Mouse (Mus musculus) embryonic fibroblast, embryonic 13.5 days (primary cell): ENCODE measurements around the gene Map3k12. TPM values are rescaled to one million over a fixed set of nuclear protein-coding genes. Genes with fewer than 3 reads are reported as not detected.

ENCODE experiments used
- H3K27ac ChIP-seq: 2 replicates; pipeline ENCODE4 v1.5.1; 2012; ENCODE audit warnings: low read length, control low read depth, inconsistent platforms; ENCODE audit not compliant: insufficient read depth
- H3K4me1 ChIP-seq: 2 replicates; pipeline ENCODE4 v1.6.1; 2011; ENCODE audit warnings: low read length; ENCODE audit not compliant: control insufficient read depth, insufficient read depth
- H3K4me3 ChIP-seq: 2 replicates; pipeline ENCODE4 v1.5.1; 2011; ENCODE audit warnings: mild to moderate bottlenecking, control low read depth, low read length; ENCODE audit not compliant: insufficient read depth
- CTCF ChIP-seq: IDR thresholded peaks from 2 replicates; pipeline ENCODE4 v1.5.1; 2011; ENCODE audit warnings: mild to moderate bottlenecking, control low read depth, low read length, moderate library complexity, borderline replicate concordance; ENCODE audit not compliant: insufficient read depth
- POLR2A ChIP-seq: IDR thresholded peaks from 2 replicates; pipeline ENCODE4 v1.6.1; 2011; ENCODE audit warnings: low read depth, mild to moderate bottlenecking, control low read depth, low read length, moderate library complexity
- polyA plus RNA-seq: library from polyadenylated mRNA; stranded (reverse); fragments of >200 nt; gene quantifications from 2 replicates; pipeline ENCODE4 v1.2.4, GENCODE M21; 2011; ENCODE audit warnings: low read depth; ENCODE audit not compliant: missing spikeins, insufficient read length

The Map3k12 gene
- polyA plus RNA-seq, 1 experiment = 20.9 TPM

- Histone ChIP-seq H3K4me1 (peaks cover 6% of the 10 kb centered on the region; the same call in 1 of the 2 replicates), H3K4me3 (no peak overlapping the region), H3K27ac (peak overlapping the region; percentile 16; the same call in 1 of the 2 replicates)
- TF ChIP-seq POLR2A (no peak), CTCF (no peak)
Measured at GRCm38 (mm10) chr15:102520416-102520815, 3.6 kb upstream of the Map3k12 start.

- Histone ChIP-seq H3K27ac (peak overlapping the region; percentile 44), H3K4me3 (peak overlapping the region; percentile 47), H3K4me1 (peaks cover 6% of the 10 kb centered on the region; the same call in 1 of the 2 replicates)
- TF ChIP-seq POLR2A = 0 out of 2 replicates have a peak, but pooled peaks have one; percentile 13
- TF ChIP-seq CTCF = no peak
Measured at GRCm38 (mm10) chr15:102519211-102520141, 2.6 kb upstream of the Map3k12 start.

DNA sequence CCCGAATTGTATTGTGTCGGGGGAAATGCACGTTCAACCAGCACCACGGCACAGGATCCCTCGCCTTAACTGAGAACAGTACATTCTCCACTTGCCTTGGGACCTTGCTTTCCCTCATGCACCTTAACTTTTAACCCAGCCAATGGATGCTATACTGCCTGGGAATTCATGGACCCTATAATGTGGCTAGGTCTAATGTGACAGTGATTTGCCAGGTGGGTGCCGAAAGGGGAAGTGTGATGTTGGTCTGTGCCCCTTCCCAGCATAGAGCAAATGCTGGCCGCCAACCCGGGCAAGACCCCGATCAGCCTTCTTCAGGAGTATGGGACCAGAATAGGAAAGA, 2.0 kb upstream of the Map3k12 start:
- H3K4me3 ChIP-seq = peak overlapping the region; percentile 47
- H3K4me1 ChIP-seq = peaks cover 6% of the 10 kb centered on the region; the same call in 1 of the 2 replicates
- peak overlapping the region; percentile 98 for H3K27ac ChIP-seq
- TF ChIP-seq CTCF (no peak), POLR2A (peak; percentile 68; the same call in 1 of the 2 replicates)

DNA sequence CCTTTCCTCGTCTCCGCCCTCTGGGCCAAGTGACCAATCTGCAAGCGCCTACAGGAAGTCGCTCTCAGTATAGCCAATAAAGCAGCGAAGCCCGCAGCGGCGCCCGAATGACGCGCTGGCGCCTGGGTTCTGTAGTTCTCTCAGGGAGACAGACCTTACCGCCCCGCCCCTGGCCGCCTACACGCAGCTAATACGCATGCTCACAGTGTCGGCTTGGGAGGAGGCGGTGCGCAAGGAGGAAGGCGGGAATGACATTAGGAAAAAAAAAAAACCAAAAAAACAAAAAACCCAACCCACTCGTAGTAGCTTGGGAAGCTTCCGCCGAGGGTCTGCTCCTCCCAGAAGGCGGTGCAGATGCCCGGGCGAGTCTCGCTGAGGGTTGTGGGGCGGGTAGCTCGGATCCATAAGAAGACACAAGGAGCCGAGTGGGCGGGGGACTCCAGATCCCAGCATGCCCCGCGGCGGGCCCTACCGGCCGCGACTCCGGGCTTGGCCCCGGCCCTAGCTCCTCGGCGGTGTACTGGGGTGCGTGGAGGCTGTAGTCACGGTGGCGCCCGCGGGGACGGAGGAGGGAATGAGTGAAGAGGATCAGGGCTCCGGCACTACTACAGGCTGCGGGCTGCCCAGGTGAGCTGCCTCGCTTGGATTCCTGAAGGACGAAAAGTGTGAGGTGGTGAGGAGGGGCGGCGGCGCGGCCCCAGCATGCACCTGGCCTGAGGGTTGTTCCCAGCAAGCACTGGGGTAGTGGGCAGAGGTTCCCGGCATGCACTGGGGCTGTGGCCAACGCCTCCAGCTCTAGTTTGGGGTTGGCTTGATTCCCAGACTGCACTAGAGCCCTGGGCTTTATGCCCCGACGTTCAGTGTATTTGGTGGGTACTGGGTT, 1.4 kb upstream of the Map3k12 start, which contains the start of gene Tarbp2:
Gene Tarbp2 (plus strand): TSS at position 217 of the 883 bp plus-strand sequence.
- H3K27ac ChIP-seq = peak within 1 kb of the TSS; percentile 98
- peak within 1 kb of the TSS; percentile 86 for H3K4me3 ChIP-seq
- peaks cover 6% of the 10 kb centered on the region; the same call in 1 of the 2 replicates for H3K4me1 ChIP-seq
- no peak; the same call in none of the 2 replicates for TF ChIP-seq POLR2A
- no peak for TF ChIP-seq CTCF

- peaks cover 6% of the 10 kb centered on the region; the same call in 1 of the 2 replicates for H3K4me1 ChIP-seq
- peak overlapping the region; percentile 86 for H3K4me3 ChIP-seq
- TF ChIP-seq CTCF (no peak), POLR2A (peak; percentile 98)
- H3K27ac ChIP-seq = peak overlapping the region; percentile 45
Measured at GRCm38 (mm10) chr15:102517631-102517975, 739 bp upstream of the Map3k12 start.

- H3K4me3 ChIP-seq = peak overlapping the region; percentile 86
- TF ChIP-seq POLR2A = peak; percentile 56
- no peak for TF ChIP-seq CTCF
- H3K4me1 ChIP-seq = peaks cover 14% of the 10 kb centered on the region; the same call in 1 of the 2 replicates
- peak overlapping the region; percentile 32 for H3K27ac ChIP-seq
Measured at GRCm38 (mm10) chr15:102516293-102516692, 571 bp downstream of the Map3k12 start.

DNA sequence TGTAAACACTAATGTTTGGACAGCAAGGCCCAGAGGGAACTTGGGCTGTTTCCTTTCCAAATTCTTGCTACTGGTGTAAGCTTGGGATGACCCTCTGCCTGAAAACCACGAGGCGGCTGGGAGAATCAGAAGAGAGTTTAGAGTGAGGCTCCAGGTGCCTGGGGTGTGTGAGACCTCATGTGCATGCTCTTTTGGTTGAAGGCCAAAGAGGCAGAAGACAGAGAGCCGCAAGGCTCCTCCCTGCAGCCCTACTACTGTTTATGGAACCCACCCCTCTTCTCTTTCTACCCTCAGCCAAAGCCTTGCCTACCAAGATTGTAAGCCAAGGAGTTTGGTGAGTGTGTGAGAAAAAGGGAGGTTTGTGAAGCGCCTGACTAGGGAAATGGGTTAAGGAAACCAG, 1.1 kb downstream of the Map3k12 start:
- no peak overlapping the region for H3K27ac ChIP-seq
- H3K4me1 ChIP-seq = peaks cover 13% of the 10 kb centered on the region; the same call in 1 of the 2 replicates
- H3K4me3 ChIP-seq = peak overlapping the region; percentile 86
- no peak for TF ChIP-seq CTCF
- TF ChIP-seq POLR2A = no peak

DNA sequence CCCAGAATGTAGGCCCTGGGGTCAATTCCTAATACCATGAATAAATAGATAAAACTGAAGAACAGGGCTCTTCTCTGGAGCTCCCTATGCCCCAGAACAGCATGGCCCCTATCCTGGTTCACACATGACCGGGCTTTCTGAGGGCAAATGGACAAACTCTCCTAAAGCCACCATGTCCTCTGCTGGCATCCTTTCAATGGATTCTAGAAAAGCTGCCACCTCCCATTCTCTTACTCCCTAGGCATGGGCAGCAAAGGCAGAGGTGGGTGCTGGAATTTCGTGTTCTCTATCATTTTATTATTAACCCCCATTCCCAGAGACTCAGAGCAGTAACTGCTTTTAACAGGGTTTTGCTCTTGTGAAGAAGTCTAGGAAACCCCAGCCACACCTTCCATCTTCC, 1.6 kb downstream of the Map3k12 start:
- TF ChIP-seq POLR2A (no peak), CTCF (no peak)
- Histone ChIP-seq H3K4me3 (no peak overlapping the region), H3K4me1 (0 out of 2 replicates have a peak, but pooled peaks cover 9% of the 10 kb centered on the region), H3K27ac (no peak overlapping the region)

- H3K27ac ChIP-seq = no peak overlapping the region
- H3K4me3 ChIP-seq = no peak overlapping the region
- TF ChIP-seq POLR2A (no peak), CTCF (no peak)
- H3K4me1 ChIP-seq = 0 out of 2 replicates have a peak, but pooled peaks cover 9% of the 10 kb centered on the region
Measured at GRCm38 (mm10) chr15:102513004-102513403, 3.9 kb downstream of the Map3k12 start.
